Mouse (Mus musculus): Measurements from ENCODE around the gene Parp8. TPM values are rescaled to one million over a fixed set of nuclear protein-coding genes. Genes with fewer than 3 reads are reported as not detected.

Parp8 gene
- total RNA-seq (2018; cell fraction: chromatin; rRNA removed) = 100 to 1,000 TPM; 110 to 483 (median 223) TPM
- 10 to 100 TPM; 13.9 to 43.4 (median 26.5) TPM for total RNA-seq (2018; cell fraction: cytosol; rRNA removed)
- 100 to 1,000 TPM in 20 of 26 experiments, 10 to 100 TPM in 6; 54.8 to 365 (median 115) TPM for total RNA-seq (2018; cell fraction: nucleus; rRNA removed)
- 7.6 to 24.2 TPM (median 16.2 TPM) in 3 replicates for polyA plus RNA-seq (2018)

GRCm38 (mm10) chr13:117025226-117026067 is at the start of gene Parp8:
TSS of gene Parp8 (minus strand) at chr13:117025537.
- 3% methylated on average over 33 of the region's 67 CpGs for WGBS (ENCODE audit: missing documents)
- H3K4me3 ChIP-seq (ENCODE audit: inconsistent target) = peak within 1 kb of the TSS; percentile 93
- H3K27ac ChIP-seq = peak within 1 kb of the TSS; percentile 66
- H3K36me3 ChIP-seq (ENCODE audit: inconsistent target) = no peaks in the 10 kb centered on the region
- H3K79me2 ChIP-seq (ENCODE audit: inconsistent target) = peaks cover 44% of the 10 kb centered on the region

GRCm38 (mm10) chr13:117062628-117063315 is 37.4 kb upstream of the Parp8 start:
- H3K27ac ChIP-seq = no peak overlapping the region
- WGBS (ENCODE audit: missing documents) = 92% methylated on average over 17 of the region's 17 CpGs
- H3K79me2 ChIP-seq (ENCODE audit: inconsistent target) = no peaks in the 10 kb centered on the region
- no peak overlapping the region for H3K4me3 ChIP-seq (ENCODE audit: inconsistent target)
- no peaks in the 10 kb centered on the region for H3K36me3 ChIP-seq (ENCODE audit: inconsistent target)

- 92% methylated on average over 2 of the region's 2 CpGs for WGBS (ENCODE audit: missing documents)
- no peaks in the 10 kb centered on the region for H3K79me2 ChIP-seq (ENCODE audit: inconsistent target)
- H3K4me3 ChIP-seq (ENCODE audit: inconsistent target) = no peak overlapping the region
- no peak overlapping the region for H3K27ac ChIP-seq
- no peaks in the 10 kb centered on the region for H3K36me3 ChIP-seq (ENCODE audit: inconsistent target)
These were observed 31.1 kb upstream of the Parp8 start for GRCm38 (mm10) chr13:117056466-117056865.

GRCm38 (mm10) chr13:117054811-117055496 is 29.6 kb upstream of the Parp8 start:
- WGBS (ENCODE audit: missing documents) = 83% methylated on average over 7 of the region's 7 CpGs
- H3K27ac ChIP-seq = no peak overlapping the region

GRCm38 (mm10) chr13:117052748-117053147 is 27.4 kb upstream of the Parp8 start:
- Histone ChIP-seq H3K27ac (peak overlapping the region; percentile 60), H3K36me3 (ENCODE audit: inconsistent target) (no peaks in the 10 kb centered on the region), H3K79me2 (ENCODE audit: inconsistent target) (no peaks in the 10 kb centered on the region), H3K4me3 (ENCODE audit: inconsistent target) (no peak overlapping the region)
- WGBS (ENCODE audit: missing documents) = 0% methylated on average over 3 of the region's 3 CpGs

More at GRCm38 (mm10) chr13:117054811-117055496, 29.6 kb upstream of the Parp8 start:
- H3K36me3 ChIP-seq (ENCODE audit: inconsistent target) = no peaks in the 10 kb centered on the region
- no peak overlapping the region for H3K4me3 ChIP-seq (ENCODE audit: inconsistent target)
- H3K79me2 ChIP-seq (ENCODE audit: inconsistent target) = no peaks in the 10 kb centered on the region

- WGBS (ENCODE audit: missing documents) = 8% methylated on average over 5 of the region's 5 CpGs
- H3K4me3 ChIP-seq (ENCODE audit: inconsistent target) = no peak overlapping the region
- H3K36me3 ChIP-seq (ENCODE audit: inconsistent target) = no peaks in the 10 kb centered on the region
- no peaks in the 10 kb centered on the region for H3K79me2 ChIP-seq (ENCODE audit: inconsistent target)
- peak overlapping the region; percentile 53 for H3K27ac ChIP-seq
These were observed 23.2 kb upstream of the Parp8 start for GRCm38 (mm10) chr13:117048541-117048971.

GRCm38 (mm10) chr13:117043567-117043966 is 18.2 kb upstream of the Parp8 start:
- H3K4me3 ChIP-seq (ENCODE audit: inconsistent target) = no peak overlapping the region
- no peaks in the 10 kb centered on the region for H3K36me3 ChIP-seq (ENCODE audit: inconsistent target)
- no peak overlapping the region for H3K27ac ChIP-seq
- no peaks in the 10 kb centered on the region for H3K79me2 ChIP-seq (ENCODE audit: inconsistent target)

- Histone ChIP-seq H3K27ac (no peak overlapping the region), H3K36me3 (ENCODE audit: inconsistent target) (no peaks in the 10 kb centered on the region), H3K4me3 (ENCODE audit: inconsistent target) (no peak overlapping the region), H3K79me2 (ENCODE audit: inconsistent target) (no peaks in the 10 kb centered on the region)
These were observed 15.7 kb upstream of the Parp8 start for GRCm38 (mm10) chr13:117041021-117041420.

- WGBS (ENCODE audit: missing documents) = 20% methylated on average over 5 of the region's 5 CpGs
- peak overlapping the region; percentile 97 for H3K27ac ChIP-seq
- H3K36me3 ChIP-seq (ENCODE audit: inconsistent target) = no peaks in the 10 kb centered on the region
- H3K79me2 ChIP-seq (ENCODE audit: inconsistent target) = no peaks in the 10 kb centered on the region
- no peak overlapping the region for H3K4me3 ChIP-seq (ENCODE audit: inconsistent target)
These were observed 10.9 kb upstream of the Parp8 start for GRCm38 (mm10) chr13:117036277-117036676.

- Histone ChIP-seq H3K4me3 (ENCODE audit: inconsistent target) (no peak overlapping the region), H3K27ac (peak overlapping the region; percentile 97), H3K36me3 (ENCODE audit: inconsistent target) (no peaks in the 10 kb centered on the region), H3K79me2 (ENCODE audit: inconsistent target) (no peaks in the 10 kb centered on the region)
- 14% methylated on average over 2 of the region's 2 CpGs for WGBS (ENCODE audit: missing documents)
These were observed 9.8 kb upstream of the Parp8 start for GRCm38 (mm10) chr13:117035121-117035520.

GRCm38 (mm10) chr13:117034676-117035075 is 9.3 kb upstream of the Parp8 start:
- 0% methylated on average over 1 of the region's 1 CpGs for WGBS (ENCODE audit: missing documents)
- H3K4me3 ChIP-seq (ENCODE audit: inconsistent target) = peak overlapping the region; percentile 5; the same call in 1 of the 2 replicates
- H3K79me2 ChIP-seq (ENCODE audit: inconsistent target) = no peaks in the 10 kb centered on the region
- H3K36me3 ChIP-seq (ENCODE audit: inconsistent target) = no peaks in the 10 kb centered on the region
- H3K27ac ChIP-seq = peak overlapping the region; percentile 97

GRCm38 (mm10) chr13:117033676-117034308 is 8.5 kb upstream of the Parp8 start:
- peak overlapping the region; percentile 97 for H3K27ac ChIP-seq
- no peaks in the 10 kb centered on the region for H3K36me3 ChIP-seq (ENCODE audit: inconsistent target)
- H3K4me3 ChIP-seq (ENCODE audit: inconsistent target) = peak overlapping the region; percentile 5; the same call in 1 of the 2 replicates
- WGBS (ENCODE audit: missing documents) = 7% methylated on average over 5 of the region's 5 CpGs
- no peaks in the 10 kb centered on the region for H3K79me2 ChIP-seq (ENCODE audit: inconsistent target)

- 80% methylated on average over 1 of the region's 1 CpGs for WGBS (ENCODE audit: missing documents)
- H3K79me2 ChIP-seq (ENCODE audit: inconsistent target) = no peaks in the 10 kb centered on the region
- peak overlapping the region; percentile 97 for H3K27ac ChIP-seq
- no peak overlapping the region for H3K4me3 ChIP-seq (ENCODE audit: inconsistent target)
- H3K36me3 ChIP-seq (ENCODE audit: inconsistent target) = no peaks in the 10 kb centered on the region
These were observed 7.1 kb upstream of the Parp8 start for GRCm38 (mm10) chr13:117032402-117032801.

- H3K4me3 ChIP-seq (ENCODE audit: inconsistent target) = no peak overlapping the region
- WGBS (ENCODE audit: missing documents) = 16% methylated on average over 6 of the region's 6 CpGs
- no peaks in the 10 kb centered on the region for H3K79me2 ChIP-seq (ENCODE audit: inconsistent target)
- no peaks in the 10 kb centered on the region for H3K36me3 ChIP-seq (ENCODE audit: inconsistent target)
- 0 out of 2 replicates have a peak overlapping the region, but pooled peaks have one; percentile 97 for H3K27ac ChIP-seq
These were observed 6.2 kb upstream of the Parp8 start for GRCm38 (mm10) chr13:117031546-117031945.

All from macrophage (primary cell).